Mouse (Mus musculus): Measurements from ENCODE around the gene Ankrd27.

The Ankrd27 gene

GRCm38 (mm10) chr7:35636874-35637273 is 50.8 kb downstream of the Ankrd27 start:
- DNase-seq (ENCODE audit: low read depth, low spot score) = peak; percentile 60

GRCm38 (mm10) chr7:35640072-35640471 is 54.0 kb downstream of the Ankrd27 start:
- DNase-seq (ENCODE audit: low read depth, low spot score) = no peak

- no peak for DNase-seq (ENCODE audit: low read depth, low spot score)
These were observed 60.5 kb downstream of the Ankrd27 start for GRCm38 (mm10) chr7:35646317-35647081.

GRCm38 (mm10) chr7:35647101-35647698 is 61.2 kb downstream of the Ankrd27 start, which contains the start of gene Pdcd5:
Gene Pdcd5 (minus strand): TSS chr7:35647521.
- peak; percentile 99 for DNase-seq (ENCODE audit: low read depth, low spot score)

GRCm38 (mm10) chr7:35648239-35649069 is 62.4 kb downstream of the Ankrd27 start:
- no peak for DNase-seq (ENCODE audit: low read depth, low spot score)

- peak; percentile 31 for DNase-seq (ENCODE audit: low read depth, low spot score)
These were observed 63.0 kb downstream of the Ankrd27 start for GRCm38 (mm10) chr7:35649071-35649470.

- DNase-seq (ENCODE audit: low read depth, low spot score) = peak; percentile 75
These were observed 64.8 kb downstream of the Ankrd27 start for GRCm38 (mm10) chr7:35650716-35651410.

- DNase-seq (ENCODE audit: low read depth, low spot score) = no peak
These were observed 65.7 kb downstream of the Ankrd27 start for GRCm38 (mm10) chr7:35651583-35652270.

- no peak for DNase-seq (ENCODE audit: low read depth, low spot score)
These were observed 71.8 kb downstream of the Ankrd27 start for GRCm38 (mm10) chr7:35657829-35658228.

GRCm38 (mm10) chr7:35659173-35659572 is 73.1 kb downstream of the Ankrd27 start:
- no peak for DNase-seq (ENCODE audit: low read depth, low spot score)

- no peak for DNase-seq (ENCODE audit: low read depth, low spot score)
These were observed 77.8 kb downstream of the Ankrd27 start for GRCm38 (mm10) chr7:35663790-35664376.

- peak; percentile 39 for DNase-seq (ENCODE audit: low read depth, low spot score)
These were observed 82.3 kb downstream of the Ankrd27 start for GRCm38 (mm10) chr7:35668066-35669041.

- no peak for DNase-seq (ENCODE audit: low read depth, low spot score)
These were observed 92.9 kb downstream of the Ankrd27 start for GRCm38 (mm10) chr7:35678976-35679375.

GRCm38 (mm10) chr7:35681559-35681958 is 95.5 kb downstream of the Ankrd27 start:
- no peak for DNase-seq (ENCODE audit: low read depth, low spot score)

GRCm38 (mm10) chr7:35683409-35684122 is 97.5 kb downstream of the Ankrd27 start:
- DNase-seq (ENCODE audit: low read depth, low spot score) = peak; percentile 36

- peak; percentile 7 for DNase-seq (ENCODE audit: low read depth, low spot score)
These were observed 100.2 kb downstream of the Ankrd27 start for GRCm38 (mm10) chr7:35686216-35686615.

GRCm38 (mm10) chr7:35686756-35687155 is 100.7 kb downstream of the Ankrd27 start:
- peak; percentile 72 for DNase-seq (ENCODE audit: low read depth, low spot score)

GRCm38 (mm10) chr7:35687229-35687628 is 101.2 kb downstream of the Ankrd27 start:
- peak; percentile 13 for DNase-seq (ENCODE audit: low read depth, low spot score)

GRCm38 (mm10) chr7:35688276-35688675 is 102.2 kb downstream of the Ankrd27 start:
- no peak for DNase-seq (ENCODE audit: low read depth, low spot score)

All from brain, adult 2 months (tissue).